Mouse (Mus musculus) heart, postnatal 14 days (tissue): Measurements from ENCODE around the gene 4930438A08Rik. TPM values are rescaled to one million over a fixed set of nuclear protein-coding genes. Genes with fewer than 3 reads are reported as not detected.
"Not testable (repeated sequence)": the region's sequence is repeated elsewhere in the genome, so short reads cannot be mapped to it uniquely, and the experiment has no call there.

Experiments used
- DNase-seq, 2 experiments: peaks; one replicate each; pipeline ENCODE4 v3.0.0; 2021 to 2022
- intact Hi-C: fragments of 180-260 bp; cut with DNase I; formaldehyde crosslinking; loops from one replicate; pipeline ENCODE4 v1.15.1; 2025
- long read RNA-seq, 2 experiments: library from polyadenylated mRNA; stranded (forward); transcript quantifications; one replicate each; pipeline ENCODE4 v2.0.0; 2021
- total RNA-seq, 2 experiments: library from RNA; stranded (reverse); gene quantifications; 2 replicates each; pipeline ENCODE4 v1.2.3; 2021

The 4930438A08Rik gene
- not detected for total RNA-seq
- long read RNA-seq, experiment 1 = 0 reads
- long read RNA-seq, experiment 2 = 0 reads

DNA sequence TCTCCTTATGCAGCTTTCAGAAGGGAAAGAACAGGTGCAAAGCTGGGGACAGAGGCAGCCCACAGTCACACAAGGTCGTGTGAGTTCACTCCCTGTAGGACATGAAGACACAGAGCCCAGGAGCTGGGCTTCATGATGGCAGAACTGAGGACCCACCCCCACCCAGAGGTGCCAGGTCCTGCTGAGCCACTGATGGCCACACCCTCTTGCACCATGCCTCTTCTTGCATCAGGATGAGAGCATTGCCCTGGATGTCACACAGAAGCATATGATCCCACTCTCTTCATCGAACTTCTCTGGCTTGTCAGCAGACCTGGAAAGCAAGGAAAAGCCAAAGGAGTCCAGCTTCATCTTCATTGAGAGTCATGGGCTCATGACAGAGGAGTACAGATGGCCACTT, at the start of gene 4930438A08Rik:
4930438A08Rik (plus strand) TSS at position 228 of the 400 bp plus-strand sequence.
- intact Hi-C loops = no loop called here

DNA sequence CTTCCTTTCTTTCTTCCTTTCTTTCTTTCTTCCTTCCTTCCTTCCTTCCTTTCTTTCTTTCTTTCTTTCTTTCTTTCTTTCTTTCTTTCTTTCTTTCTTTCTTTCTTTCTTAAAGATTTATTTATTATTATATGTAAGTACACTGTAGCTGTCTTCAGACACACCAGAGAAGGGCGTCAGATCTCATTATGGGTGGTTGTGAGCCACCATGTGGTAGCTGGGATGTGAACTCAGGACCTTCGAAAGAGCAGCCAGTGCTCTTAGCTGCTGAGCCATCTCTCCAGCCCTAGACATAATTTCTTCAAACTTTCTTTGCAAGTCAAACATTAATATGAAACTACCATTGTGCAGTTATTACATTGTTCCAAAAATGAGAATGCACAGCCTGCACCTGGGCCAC, 49.7 kb upstream of the 4930438A08Rik start:
- intact Hi-C loops = loop anchor here (1.0 to 10.0 kb wide), 3 partner anchors 24 to 270 kb away; no protein-coding TSS in a partner anchor
- not testable (repeated sequence) for DNase-seq

More for the DNA sequence above, at the start of gene 4930438A08Rik:
- DNase-seq = no peak

DNA sequence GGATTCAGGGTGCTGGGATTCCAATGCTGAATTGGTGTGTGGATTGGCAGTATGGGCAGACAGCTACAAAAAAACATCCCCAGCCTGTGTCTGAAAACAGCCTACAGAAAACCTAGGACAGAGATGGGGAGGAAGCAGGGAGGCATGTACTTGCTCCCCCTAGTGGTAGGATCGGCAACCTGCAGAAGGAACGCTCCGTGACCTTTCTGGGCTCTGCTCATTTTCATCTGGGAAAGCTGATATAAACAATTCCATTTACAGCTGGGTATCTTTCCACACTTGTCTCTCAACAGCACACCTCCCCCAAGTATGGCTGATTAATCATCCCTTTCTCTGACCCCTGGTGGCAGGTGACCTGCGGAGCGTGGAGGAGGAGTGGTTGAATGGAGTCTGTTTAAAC, 48.9 kb upstream of the 4930438A08Rik start:
- peak; percentile 76 to 80 for DNase-seq
- intact Hi-C loops = loop anchor here (1.0 to 10.0 kb wide), 3 partner anchors 25 to 271 kb away; no protein-coding TSS in a partner anchor

DNA sequence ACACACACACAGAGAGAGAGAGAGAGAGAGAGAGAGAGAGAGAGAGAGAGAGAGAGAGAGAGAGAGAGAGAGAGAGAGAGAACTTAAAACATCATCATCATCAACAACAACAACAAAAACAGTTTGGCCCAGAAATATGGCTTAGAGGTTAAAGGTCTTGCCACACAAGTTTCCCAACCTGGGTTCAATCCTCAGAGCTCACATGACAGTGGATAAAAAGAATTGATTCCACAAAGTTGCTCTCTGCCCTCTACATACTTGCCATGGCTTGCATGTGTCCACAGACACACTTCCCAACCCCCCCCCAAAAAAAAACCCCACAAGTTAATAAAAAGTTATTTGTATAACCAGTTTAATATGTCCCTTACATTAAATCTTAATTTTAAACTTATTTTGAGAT, 48.2 kb upstream of the 4930438A08Rik start:
- intact Hi-C loops = loop anchor here (10.0 kb wide), 1 partner anchor 272 kb away; no protein-coding TSS in a partner anchor
- no peak for DNase-seq

DNA sequence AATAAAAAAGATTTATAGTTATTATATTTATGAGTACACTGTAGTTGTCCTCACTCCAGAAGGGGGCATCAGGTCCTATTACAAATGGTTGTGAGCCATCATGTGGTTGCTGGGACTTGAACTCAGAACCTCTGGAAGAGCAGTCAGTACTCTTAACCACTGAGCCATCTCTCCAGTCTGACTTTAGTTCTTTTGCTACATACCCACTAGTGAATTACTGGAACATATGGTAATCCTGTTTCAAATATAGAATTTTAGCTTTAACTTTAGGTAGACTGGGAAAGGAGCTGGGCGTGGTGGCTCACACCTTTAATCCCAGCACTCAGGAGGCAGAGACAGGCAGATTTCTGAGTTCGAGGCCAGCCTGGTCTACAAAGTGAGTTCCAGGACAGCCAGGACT, 46.6 kb upstream of the 4930438A08Rik start:
- intact Hi-C loops = loop anchor here (10.0 kb wide), 1 partner anchor 273 kb away; no protein-coding TSS in a partner anchor

DNA sequence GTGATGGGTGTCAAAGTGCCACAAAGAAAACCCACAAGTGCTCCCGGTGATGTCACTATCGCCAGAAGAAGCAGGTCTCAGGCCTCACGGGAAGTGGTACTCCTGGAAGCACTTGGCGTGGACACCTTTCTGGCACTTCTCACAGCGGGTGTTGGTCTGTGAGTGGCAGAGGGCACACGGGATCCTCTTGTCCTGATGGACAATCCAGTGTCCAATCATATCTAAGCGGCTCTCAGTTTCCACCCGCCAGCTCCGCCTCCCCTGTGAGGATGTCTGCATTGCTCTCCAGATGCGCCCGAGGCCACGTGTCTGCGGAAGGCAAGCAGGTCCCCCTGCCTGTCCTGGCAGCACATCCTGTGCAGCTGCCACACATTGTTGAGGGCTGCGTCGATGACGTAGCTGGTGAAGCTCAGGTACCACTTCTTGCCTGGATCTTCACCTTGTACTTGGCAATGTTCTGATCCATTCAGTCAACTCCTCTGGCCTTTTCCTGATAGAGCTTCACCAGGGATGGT, 44.1 kb upstream of the 4930438A08Rik start:
- intact Hi-C loops = no loop called here
- no peak for DNase-seq

More for the DNA sequence above, 46.6 kb upstream of the 4930438A08Rik start:
- not testable (repeated sequence) for DNase-seq

DNA sequence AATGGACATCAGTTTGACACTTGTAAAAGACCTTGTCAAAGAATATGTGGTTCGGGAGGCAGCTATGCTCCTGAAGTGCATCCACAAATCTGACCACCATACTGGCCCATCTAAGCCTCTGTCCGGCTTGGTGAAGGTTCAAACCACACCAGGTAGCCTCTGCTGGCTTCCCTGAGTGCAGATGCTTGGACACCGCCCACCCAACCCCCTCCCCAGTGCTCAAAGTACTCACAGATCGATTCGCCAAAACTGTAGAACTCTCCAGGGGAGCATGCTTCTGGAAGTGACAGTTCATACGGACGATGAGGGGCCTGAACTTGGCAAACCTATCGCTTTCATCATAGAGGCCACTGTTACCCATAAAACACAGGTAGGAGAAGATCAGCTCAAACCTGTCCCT, 43.4 kb upstream of the 4930438A08Rik start:
- no peak for DNase-seq
- intact Hi-C loops = no loop called here

DNA sequence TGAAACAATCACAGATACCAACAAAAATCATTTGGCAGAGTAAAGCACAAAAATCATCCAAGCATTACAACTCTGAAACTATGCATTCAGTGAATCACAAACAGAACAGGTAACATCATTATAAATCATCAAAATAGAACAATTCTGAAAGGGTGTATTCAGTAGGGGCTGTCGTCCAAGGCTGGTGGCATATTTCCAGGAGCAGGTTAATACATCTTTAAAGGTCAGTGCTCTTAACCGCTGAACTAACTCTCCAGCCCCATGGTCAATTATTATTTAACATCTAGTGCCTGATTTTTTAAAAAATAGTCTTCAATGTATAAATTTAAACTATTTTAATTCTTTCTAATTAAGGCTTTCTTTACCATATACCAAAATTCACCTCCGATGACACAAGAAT, 40.0 kb upstream of the 4930438A08Rik start:
- DNase-seq, intact Hi-C loops: not testable (repeated sequence)

DNA sequence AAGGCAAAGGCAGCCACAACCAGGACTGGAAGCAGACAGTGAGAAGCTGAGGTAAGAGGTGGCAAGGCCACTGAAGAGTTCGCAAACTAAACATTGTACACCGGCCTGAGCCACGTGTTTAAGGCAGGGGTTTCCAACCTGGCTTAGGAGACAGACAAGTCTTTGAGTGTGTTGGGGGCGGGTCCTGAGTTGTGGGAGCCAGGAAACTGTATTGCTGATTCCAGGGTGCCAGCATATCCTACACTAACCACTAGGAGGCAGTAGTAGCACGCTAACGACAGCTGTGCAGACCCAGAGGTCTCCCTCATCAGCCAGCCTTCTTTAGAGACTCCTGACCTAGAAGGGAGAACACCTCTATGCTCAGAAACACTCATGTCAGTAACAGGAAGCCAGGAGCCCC, 39.4 kb upstream of the 4930438A08Rik start:
- intact Hi-C loops = loop anchor here (5.0 kb wide), 1 partner anchor 402 kb away; no protein-coding TSS in a partner anchor

DNA sequence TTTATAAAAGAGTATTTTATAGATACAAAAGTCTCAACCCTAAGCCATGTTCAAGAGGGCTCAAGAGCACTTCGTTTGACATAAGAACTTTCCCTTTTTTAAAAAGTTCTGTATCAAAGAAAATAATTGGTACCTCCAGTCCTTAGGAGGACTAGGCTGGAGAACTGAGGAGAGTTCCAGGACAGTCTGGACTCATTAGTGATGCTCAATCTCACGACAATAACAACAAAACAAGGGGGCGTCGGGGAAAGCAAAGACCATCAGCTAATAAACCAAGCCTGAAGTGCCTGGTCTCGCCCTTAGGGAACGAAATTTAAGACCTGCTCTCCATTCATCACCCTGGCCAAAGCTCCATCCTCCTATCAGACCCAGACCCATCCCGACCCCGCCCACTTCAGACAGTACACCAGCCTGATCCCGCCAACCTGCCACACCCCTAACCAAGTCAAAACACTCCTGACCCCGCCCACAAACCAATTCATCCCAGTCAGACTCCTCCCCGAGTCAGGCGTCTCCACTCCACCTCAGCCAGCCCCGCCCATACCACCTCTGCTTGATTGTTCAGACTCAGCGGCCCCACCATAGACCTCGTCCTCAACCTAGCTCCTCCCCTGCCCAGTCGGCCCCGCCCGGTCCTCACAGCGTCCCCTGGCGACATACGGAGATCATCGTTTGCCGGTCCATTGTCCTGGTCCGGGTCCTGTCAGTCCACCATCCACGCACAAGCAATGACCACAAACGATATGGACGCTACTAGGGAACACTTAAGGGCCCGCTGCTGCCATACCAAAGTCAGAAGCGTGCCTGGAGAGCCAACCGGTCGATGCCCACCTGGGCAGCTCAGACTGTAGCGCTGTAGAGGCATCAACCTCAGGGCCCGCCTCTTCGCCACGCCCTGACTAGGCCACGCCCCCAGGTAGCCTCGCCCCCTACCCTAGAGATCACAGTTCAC, 35.5 kb upstream of the 4930438A08Rik start:
- peak; percentile 21 to 24 for DNase-seq
- intact Hi-C loops = loop anchor here (5.0 kb wide), 1 partner anchor 398 kb away; no protein-coding TSS in a partner anchor

More for the DNA sequence above, 39.4 kb upstream of the 4930438A08Rik start:
- peak in 1 of 2 experiments; percentile 36 for DNase-seq

DNA sequence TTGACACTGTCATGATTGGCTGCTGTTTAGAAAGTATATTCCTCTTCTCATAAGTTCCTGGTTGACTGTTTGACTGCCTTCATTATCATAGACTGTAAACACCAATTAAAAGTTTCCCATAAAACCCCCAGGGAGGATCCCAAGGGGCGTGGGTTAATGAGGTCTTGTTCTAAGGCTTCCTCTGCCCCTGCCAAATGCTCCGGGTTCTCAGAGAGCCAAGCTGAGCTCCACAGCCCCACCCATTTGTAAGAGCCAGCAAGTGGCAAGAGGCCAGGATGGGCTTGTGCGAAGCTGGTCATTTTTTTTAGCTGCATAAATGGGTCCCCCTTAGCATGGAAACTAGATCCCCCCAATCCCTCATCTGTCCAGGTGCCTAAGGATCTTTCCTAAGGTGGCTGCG, 27.3 kb upstream of the 4930438A08Rik start:
- DNase-seq = peak; percentile 43 to 46
- intact Hi-C loops = no loop called here

DNA sequence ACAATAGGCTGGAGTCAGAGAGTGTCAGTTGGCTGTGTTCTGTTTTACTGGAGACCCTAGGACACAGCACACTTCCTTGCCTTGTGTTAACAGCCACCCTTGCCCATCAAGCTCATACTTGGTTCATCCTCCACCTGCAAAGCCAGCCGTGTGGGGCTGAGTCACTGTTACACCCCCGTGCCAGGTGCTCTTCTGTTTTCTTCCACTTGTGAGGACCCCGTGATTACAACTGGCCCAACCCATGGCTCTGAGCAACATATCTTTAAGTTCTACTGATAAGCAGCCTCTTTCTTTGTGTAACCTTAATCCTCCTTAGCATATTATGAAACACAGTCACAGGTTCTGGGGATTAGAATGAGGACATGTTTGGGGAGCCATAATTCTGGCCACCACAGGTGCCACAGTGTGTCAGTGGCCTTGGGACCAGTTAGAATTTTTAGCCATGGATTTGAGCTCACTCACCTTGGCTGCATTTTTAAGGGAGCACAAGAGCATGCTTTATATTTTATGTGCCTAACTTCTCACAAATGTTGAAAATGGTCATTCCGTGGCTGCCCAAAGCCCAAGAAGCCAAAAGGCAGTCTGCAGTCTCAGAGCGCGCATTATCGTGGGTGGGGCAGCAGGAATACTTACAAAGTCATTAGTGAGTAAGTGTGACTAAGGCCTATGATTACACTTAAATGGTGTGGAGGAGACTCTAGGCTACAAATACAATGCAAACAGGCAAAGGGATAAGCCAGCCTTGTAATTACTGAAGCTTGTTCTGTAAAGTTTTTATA, 25.2 kb upstream of the 4930438A08Rik start:
- intact Hi-C loops = no loop called here
- DNase-seq = no peak

DNA sequence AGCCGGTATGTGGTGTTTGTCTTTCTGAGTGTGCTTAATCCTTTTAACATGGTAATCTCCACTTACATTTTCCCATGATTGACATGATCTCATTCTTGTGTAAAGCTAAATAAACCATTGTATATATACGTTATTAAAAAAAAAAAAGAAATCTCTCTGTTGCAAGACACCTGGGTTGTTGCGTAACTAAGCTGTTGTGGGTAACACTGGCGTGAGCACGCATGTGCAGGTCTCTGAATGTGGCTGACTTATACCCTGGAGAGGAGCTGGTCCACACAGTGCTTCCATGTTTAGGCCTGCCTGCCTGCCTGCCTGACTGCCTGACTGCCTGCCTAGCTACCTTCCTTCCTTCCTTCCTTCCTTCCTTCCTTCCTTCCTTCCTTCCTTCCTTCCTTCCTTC, 24.0 kb upstream of the 4930438A08Rik start:
- intact Hi-C loops = no loop called here
- no peak for DNase-seq

DNA sequence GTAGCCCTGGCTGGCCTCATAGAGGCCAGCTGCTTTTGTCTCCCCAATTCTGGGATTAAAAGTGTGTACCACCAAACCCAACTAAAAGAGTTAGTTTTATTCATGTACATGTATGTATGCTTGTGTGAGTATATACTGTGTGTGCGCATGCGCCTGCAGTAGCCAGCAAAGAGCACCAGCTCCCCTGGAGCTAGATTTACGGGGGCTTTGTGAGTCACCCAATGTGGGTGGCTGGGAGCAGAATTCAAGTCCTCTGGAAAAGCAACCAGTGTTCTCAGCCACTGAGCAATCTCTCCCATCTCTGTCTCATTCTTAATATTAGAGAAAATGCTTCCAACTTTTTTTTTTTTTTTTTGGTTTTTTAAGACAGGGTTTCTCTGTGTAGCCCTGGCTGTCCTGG, 20.2 kb upstream of the 4930438A08Rik start:
- no peak for DNase-seq
- intact Hi-C loops = no loop called here

DNA sequence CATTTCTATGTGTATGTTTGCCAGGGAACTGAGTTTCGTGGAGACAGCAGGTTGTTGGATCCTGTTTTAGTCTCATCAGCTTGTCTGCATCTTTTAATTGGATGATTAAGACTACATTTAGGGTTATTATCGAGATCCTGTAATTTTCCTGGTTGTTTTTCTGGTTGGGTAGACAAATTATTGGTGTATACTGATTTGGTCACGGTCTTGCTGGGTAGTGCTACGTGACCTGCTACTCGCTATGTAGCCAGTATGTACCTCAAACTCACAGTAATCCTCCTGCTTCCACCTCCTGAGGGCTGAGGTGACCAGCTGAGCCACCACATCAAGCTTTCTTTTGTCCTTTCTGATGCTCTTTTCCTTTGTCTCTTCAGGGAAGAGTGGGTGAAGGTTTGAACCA, 16.8 kb upstream of the 4930438A08Rik start:
- DNase-seq = no peak
- intact Hi-C loops = no loop called here

DNA sequence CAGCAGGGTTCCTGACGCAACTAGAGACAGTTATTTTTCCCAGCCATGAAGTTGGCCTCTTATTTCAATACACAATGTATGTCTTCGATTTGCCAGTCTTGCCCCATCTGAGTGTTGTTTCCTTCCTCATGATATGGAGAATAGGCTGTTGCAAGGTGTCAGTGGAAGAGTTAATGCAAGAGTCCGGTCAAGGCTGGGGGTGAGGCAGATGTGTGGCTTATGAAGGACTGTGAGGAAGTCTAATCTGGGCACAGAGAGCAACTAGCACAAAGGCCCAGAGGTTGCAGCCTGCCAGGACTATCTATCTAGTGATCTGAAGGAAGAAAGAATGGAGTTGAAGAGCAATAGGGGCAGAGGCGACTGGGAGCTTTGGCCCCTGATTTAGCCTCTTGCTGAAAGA, 14.4 kb upstream of the 4930438A08Rik start:
- intact Hi-C loops = no loop called here
- DNase-seq = no peak

DNA sequence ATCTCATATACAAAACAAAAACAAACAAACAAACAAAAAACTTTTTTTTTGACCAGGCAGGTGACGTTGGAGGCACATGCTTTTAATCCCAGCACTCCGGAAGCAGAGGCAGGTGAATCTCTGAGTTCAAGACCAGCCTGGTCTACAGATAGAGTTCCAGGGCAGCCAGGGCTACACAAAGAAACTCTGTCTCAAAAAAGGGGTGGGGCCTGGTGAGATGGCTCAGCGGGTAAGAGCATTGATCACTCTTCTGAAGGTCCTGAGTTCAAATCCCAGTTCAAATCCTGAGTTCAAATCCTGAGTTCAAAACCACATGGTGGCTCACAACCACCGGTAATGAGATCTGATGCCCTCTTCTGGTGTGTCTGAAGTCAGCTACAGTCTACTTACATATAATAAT, 12.8 kb upstream of the 4930438A08Rik start:
- intact Hi-C loops = no loop called here
- no peak for DNase-seq

DNA sequence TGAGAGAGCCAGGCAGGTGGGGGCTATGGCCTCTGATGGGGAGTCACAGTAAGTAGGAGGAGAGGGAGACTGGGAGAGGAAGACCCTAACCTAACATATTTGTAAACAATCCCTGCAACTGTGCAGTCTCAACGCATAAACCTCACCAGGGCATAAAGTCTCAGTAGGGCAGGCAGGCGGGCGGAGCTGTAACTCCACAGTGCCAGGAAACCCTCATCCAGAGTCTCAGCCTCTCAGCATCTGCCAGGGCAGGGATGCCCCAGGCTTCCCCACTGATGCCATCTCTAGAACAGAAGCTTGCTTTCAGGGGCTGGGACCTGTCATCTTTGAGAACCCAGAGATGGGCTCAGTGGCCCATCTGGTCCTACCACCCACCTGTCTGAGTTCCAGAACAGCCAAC, 12.3 kb upstream of the 4930438A08Rik start:
- intact Hi-C loops = no loop called here
- DNase-seq = no peak

DNA sequence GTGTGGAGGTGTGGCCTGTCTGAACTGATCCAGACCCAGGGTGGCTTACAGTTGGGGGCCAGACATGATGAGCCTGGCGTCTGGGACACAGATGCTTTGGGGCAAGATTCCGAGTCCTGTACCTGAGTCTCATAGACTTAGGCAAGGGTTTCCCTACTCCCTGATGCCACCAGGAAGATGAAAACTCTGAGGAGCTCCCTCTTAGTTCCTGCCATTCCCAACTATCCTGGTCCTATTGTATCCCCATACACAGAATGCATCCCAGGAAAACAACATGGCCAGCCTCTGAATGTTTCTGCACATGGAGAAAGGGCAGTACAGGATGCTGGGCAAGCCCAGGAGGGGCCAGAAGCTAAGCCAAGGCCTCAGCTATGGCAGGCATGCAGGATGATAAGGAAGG, 11.1 kb upstream of the 4930438A08Rik start:
- intact Hi-C loops = no loop called here

DNA sequence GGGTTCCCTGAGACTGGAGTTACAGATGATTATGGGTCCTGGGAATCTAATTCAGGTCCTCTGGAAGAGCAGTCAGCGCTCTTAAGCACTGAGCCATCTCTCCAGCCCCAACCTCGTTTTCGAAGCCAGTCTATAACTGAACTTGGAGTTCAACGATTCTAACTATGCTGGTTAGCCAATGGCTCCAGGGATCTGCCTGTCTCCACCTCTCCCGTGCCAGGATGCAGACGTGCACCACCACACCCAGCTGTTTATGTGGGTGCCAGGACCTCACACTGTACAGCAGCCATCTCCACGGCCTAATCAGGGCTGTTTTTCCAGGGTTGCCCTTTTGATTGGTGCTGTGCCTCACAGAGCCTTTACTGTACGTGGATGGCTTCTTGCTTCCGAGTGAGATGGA, 10.1 kb upstream of the 4930438A08Rik start:
- intact Hi-C loops = no loop called here

More for the DNA sequence above, 11.1 kb upstream of the 4930438A08Rik start:
- no peak for DNase-seq

More for the DNA sequence above, 10.1 kb upstream of the 4930438A08Rik start:
- no peak for DNase-seq
